Mouse (Mus musculus) B cell, adult 62 days (primary cell): ENCODE measurements around the gene Clptm1l. TPM values are rescaled to one million over a fixed set of nuclear protein-coding genes. Genes with fewer than 3 reads are reported as not detected.

Experiments used
- total RNA-seq: library from RNA; stranded (reverse); gene quantifications from 4 replicates; pipeline ENCODE4 v1.2.4, GENCODE M21; 2023

Clptm1l gene
- 103 to 118 TPM (median 114 TPM) in 4 replicates for total RNA-seq

DNA sequence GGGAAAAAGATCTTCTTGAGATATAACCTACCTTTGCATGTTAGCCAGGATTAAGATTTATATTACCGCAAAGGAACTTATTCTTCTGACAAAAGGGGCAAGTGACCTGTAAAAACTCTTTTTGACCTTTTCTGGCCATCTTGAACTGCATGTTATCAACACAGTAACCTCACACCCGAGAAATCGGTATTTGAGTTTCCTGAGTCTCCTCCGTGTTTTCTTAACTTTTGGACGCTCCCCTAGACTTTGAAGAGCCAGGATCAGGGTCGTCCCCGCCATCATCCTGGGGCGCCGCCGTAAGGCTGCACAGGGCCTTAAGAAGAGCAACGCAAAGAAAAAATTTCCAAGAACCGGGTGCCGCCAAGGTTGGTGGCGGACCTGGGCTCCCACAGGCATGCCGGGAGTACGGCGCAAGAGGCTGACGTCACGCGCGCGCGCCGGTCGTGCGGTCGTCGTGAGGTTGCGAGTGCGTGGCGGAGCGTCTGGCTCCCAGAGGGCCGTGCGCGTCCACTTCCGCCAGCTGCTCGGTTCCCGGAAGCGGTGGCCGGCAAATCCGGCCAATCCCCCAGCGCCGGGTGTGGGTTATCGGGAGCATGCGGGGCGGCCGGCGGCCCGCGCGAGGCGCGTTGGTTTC is at the start of gene Clptm1l:
Clptm1l (plus strand) TSS at position 485 of the 634 bp plus-strand sequence.

DNA sequence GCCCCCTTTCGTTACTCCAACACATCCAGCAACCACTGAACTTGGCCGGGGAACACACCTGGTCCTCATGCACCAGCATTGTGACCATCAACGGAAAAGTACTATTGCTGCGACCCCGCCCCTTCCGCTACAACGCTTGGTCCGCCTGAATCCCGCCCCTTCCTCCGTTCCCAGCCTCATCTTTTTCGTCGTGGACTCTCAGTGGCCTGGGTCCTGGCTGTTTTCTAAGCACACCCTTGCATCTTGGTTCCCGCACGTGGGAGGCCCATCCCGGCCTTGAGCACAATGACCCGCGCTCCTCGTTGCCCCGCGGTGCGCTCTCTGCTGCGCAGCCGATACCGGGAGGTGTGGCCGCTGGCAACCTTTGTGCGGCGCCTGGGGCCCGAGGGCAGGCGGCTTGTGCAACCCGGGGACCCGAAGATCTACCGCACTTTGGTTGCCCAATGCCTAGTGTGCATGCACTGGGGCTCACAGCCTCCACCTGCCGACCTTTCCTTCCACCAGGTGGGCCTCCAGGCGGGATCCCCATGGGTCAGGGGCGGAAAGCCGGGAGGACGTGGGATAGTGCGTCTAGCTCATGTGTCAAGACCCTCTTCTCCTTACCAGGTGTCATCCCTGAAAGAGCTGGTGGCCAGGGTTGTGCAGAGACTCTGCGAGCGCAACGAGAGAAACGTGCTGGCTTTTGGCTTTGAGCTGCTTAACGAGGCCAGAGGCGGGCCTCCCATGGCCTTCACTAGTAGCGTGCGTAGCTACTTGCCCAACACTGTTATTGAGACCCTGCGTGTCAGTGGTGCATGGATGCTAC is 23.1 kb downstream of the Clptm1l start, which contains the start of gene Tert:
Tert (plus strand) TSS at position 167 of the 805 bp plus-strand sequence.

Other genes starting within 250 kb of the Clptm1l start
- gene Lpcat1, start 136.8 kb upstream of the Clptm1l start, total RNA-seq = 118 to 132 TPM (median 126 TPM) in 4 replicates
- not detected in 4 replicates for gene Slc6a3, start 67.3 kb upstream of the Clptm1l start, total RNA-seq
- 3.5 to 6.9 TPM (median 4.7 TPM) in 4 replicates for gene Tert, start 22.9 kb downstream of the Clptm1l start, total RNA-seq
- not detected in 4 replicates for gene Slc6a18, start 74.0 kb downstream of the Clptm1l start, total RNA-seq
- gene Slc6a19, start 100.9 kb downstream of the Clptm1l start, total RNA-seq = not detected in 4 replicates
- 8.8 to 11.9 TPM (median 9.7 TPM) in 4 replicates for gene Slc12a7, start 129.1 kb downstream of the Clptm1l start, total RNA-seq
- not detected in 4 replicates for gene Nkd2, start 243.6 kb downstream of the Clptm1l start, total RNA-seq